Mouse (Mus musculus) bone marrow, adult 2 months (tissue): Measurements from ENCODE around the gene Tex36.

ENCODE experiments used
- CTCF ChIP-seq: fragments of 200-500 bp; IDR thresholded peaks from 2 replicates; pipeline ENCODE4 v1.5.1; 2011; ENCODE audit warnings: low read length, control low read depth; ENCODE audit not compliant: control insufficient read depth, insufficient read depth
- POLR2A ChIP-seq: fragments of 200-500 bp; IDR thresholded peaks from 2 replicates; pipeline ENCODE4 v1.6.1; 2011; ENCODE audit warnings: low read depth, mild to moderate bottlenecking, control low read depth, low read length, borderline replicate concordance; ENCODE audit not compliant: control insufficient read depth

GRCm38 (mm10) chr7:133603156-133603555 lies 1.2 kb upstream of the Tex36 start:
- TF ChIP-seq POLR2A (no peak), CTCF (no peak)
